Mouse (Mus musculus): ENCODE results near the gene Sash1. TPM values are rescaled to one million over a fixed set of nuclear protein-coding genes. Genes with fewer than 3 reads are reported as not detected.

Gene Sash1
- polyA plus RNA-seq, 1 experiment, result 1.9 TPM

GRCm38 (mm10) chr10:8912706-8913275 is 26.9 kb upstream of the Sash1 start:
- no peak for TF ChIP-seq CTCF (IDR thresholded peaks at IDR 0.05; ENCODE audit: control insufficient read depth, insufficient read depth, insufficient read length)
- no peak for TF ChIP-seq USF1 (IDR thresholded peaks at IDR 0.05; ENCODE audit: low read depth)
- TF ChIP-seq MYOG (IDR thresholded peaks at IDR 0.05; ENCODE audit: control insufficient read depth, extremely low read depth, insufficient read length), result no peak
- TF ChIP-seq CEBPB (IDR thresholded peaks at IDR 0.05; ENCODE audit: low read depth), result no peak
- TF ChIP-seq FOSL1 (IDR thresholded peaks at IDR 0.05; ENCODE audit: insufficient read depth, low read length, poor library complexity, severe bottlenecking), result no peak
- TF ChIP-seq MAX (IDR thresholded peaks at IDR 0.05), result no peak
- no peak for TF ChIP-seq MYOD1 (IDR thresholded peaks at IDR 0.05; ENCODE audit: control insufficient read depth, insufficient read length, low read depth)
- H3ac ChIP-seq (ENCODE audit: control insufficient read depth, insufficient read length, low read depth), result no peak overlapping the region
- H3K27me3 ChIP-seq (ENCODE audit: control insufficient read depth, insufficient read depth, insufficient read length), result no peaks in the 10 kb centered on the region
- no peaks in the 10 kb centered on the region for H3K79me3 ChIP-seq (ENCODE audit: low read depth)
- no peak overlapping the region for H3K4me3 ChIP-seq (ENCODE audit: insufficient read depth, poor library complexity, severe bottlenecking)
- no peaks in the 10 kb centered on the region for H3K79me2 ChIP-seq (ENCODE audit: control insufficient read depth, insufficient read depth)
- H3K36me3 ChIP-seq (ENCODE audit: control insufficient read depth, insufficient read depth), result no peaks in the 10 kb centered on the region

DNA sequence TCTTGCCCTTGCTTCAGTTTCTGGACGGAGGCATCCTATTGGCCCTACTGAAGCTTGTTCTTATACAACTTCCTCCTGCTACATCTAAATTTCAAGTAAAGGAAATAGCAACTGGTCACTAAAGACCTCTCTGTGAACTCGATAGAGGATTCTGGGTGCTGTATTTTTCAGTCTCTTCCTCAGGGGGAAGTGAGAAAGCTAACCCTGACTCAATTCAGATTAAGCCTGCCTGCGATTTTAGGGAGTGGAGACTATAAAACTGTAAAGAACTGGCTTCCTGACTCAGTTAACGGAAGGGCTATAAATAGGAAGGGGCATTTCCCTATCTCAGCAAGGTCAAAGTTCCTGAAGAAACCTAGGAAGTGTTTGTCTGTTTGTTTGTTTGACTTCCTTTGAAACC is 26.3 kb upstream of the Sash1 start:
- H3ac ChIP-seq (ENCODE audit: control insufficient read depth, insufficient read length, low read depth), result no peak overlapping the region
- H3K79me2 ChIP-seq (ENCODE audit: control insufficient read depth, insufficient read depth), result no peaks in the 10 kb centered on the region
- no peaks in the 10 kb centered on the region for H3K79me3 ChIP-seq (ENCODE audit: low read depth)
- no peak overlapping the region for H3K4me3 ChIP-seq (ENCODE audit: insufficient read depth, poor library complexity, severe bottlenecking)
- H3K27me3 ChIP-seq (ENCODE audit: control insufficient read depth, insufficient read depth, insufficient read length), result no peaks in the 10 kb centered on the region
- TF ChIP-seq FOSL1 (IDR thresholded peaks at IDR 0.05; ENCODE audit: insufficient read depth, low read length, poor library complexity, severe bottlenecking), result no peak
- no peak for TF ChIP-seq USF1 (IDR thresholded peaks at IDR 0.05; ENCODE audit: low read depth)
- no peak for TF ChIP-seq CTCF (IDR thresholded peaks at IDR 0.05; ENCODE audit: control insufficient read depth, insufficient read depth, insufficient read length)
- TF ChIP-seq CEBPB (IDR thresholded peaks at IDR 0.05; ENCODE audit: low read depth), result no peak
- no peak for TF ChIP-seq MYOD1 (IDR thresholded peaks at IDR 0.05; ENCODE audit: control insufficient read depth, insufficient read length, low read depth)
- no peak for TF ChIP-seq MAX (IDR thresholded peaks at IDR 0.05)
- no peak for TF ChIP-seq MYOG (IDR thresholded peaks at IDR 0.05; ENCODE audit: control insufficient read depth, extremely low read depth, insufficient read length)
- H3K36me3 ChIP-seq (ENCODE audit: control insufficient read depth, insufficient read depth), result no peaks in the 10 kb centered on the region

DNA sequence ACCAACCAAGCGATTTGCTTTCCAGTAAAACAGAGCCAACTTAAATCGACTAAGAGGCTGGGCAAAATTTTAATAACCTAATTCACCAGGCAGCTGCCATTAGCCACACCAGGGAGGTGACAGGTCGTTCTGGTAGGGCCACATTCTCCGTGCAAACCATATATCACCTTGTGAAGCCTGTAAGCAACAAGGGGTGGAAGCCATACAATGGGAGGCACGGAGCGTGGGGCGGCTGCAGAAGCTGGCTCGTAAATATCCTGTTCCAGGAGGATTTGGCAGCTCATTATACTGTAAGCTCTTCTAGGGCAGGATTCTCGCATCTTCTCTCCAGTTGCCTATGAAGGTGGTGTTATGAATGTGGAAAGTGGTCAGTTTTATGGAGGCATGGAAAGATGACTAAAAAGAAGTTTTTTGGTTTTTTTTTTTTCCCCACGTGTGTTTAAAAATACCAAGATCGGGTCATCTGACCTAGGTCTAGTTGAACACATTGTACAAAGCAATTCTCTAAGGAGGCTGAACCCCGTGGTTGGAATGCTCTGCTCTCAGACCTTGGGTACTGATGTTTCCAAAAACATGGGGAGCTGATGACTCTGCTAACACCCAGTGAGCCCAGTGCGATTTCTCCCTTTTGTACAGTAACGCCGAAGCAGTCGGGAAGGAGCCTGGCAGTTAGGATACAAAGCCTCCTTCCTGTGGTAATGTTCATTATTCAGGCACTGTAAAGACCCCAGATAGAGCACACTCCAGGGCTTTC is 24.5 kb upstream of the Sash1 start:
- Histone ChIP-seq H3ac (ENCODE audit: control insufficient read depth, insufficient read length, low read depth) (no peak overlapping the region), H3K79me3 (ENCODE audit: low read depth) (no peaks in the 10 kb centered on the region)

GRCm38 (mm10) chr10:8903086-8903485 is 17.2 kb upstream of the Sash1 start:
- Histone ChIP-seq H3K36me3 (ENCODE audit: control insufficient read depth, insufficient read depth) (no peaks in the 10 kb centered on the region), H3K79me3 (ENCODE audit: low read depth) (no peaks in the 10 kb centered on the region), H3K27me3 (ENCODE audit: control insufficient read depth, insufficient read depth, insufficient read length) (no peaks in the 10 kb centered on the region), H3ac (ENCODE audit: control insufficient read depth, insufficient read length, low read depth) (no peak overlapping the region), H3K79me2 (ENCODE audit: control insufficient read depth, insufficient read depth) (no peaks in the 10 kb centered on the region), H3K4me3 (ENCODE audit: insufficient read depth, poor library complexity, severe bottlenecking) (no peak overlapping the region)
- peak; percentile 36 for TF ChIP-seq CEBPB (IDR thresholded peaks at IDR 0.05; ENCODE audit: low read depth)
- TF ChIP-seq USF1 (IDR thresholded peaks at IDR 0.05; ENCODE audit: low read depth), result no peak

More for the DNA sequence above, 24.5 kb upstream of the Sash1 start:
- TF ChIP-seq MYOG (IDR thresholded peaks at IDR 0.05; ENCODE audit: control insufficient read depth, extremely low read depth, insufficient read length) (no peak), CTCF (IDR thresholded peaks at IDR 0.05; ENCODE audit: control insufficient read depth, insufficient read depth, insufficient read length) (no peak), MYOD1 (IDR thresholded peaks at IDR 0.05; ENCODE audit: control insufficient read depth, insufficient read length, low read depth) (no peak), USF1 (IDR thresholded peaks at IDR 0.05; ENCODE audit: low read depth) (no peak), FOSL1 (IDR thresholded peaks at IDR 0.05; ENCODE audit: insufficient read depth, low read length, poor library complexity, severe bottlenecking) (no peak), MAX (IDR thresholded peaks at IDR 0.05) (no peak), CEBPB (IDR thresholded peaks at IDR 0.05; ENCODE audit: low read depth) (no peak)
- Histone ChIP-seq H3K27me3 (ENCODE audit: control insufficient read depth, insufficient read depth, insufficient read length) (no peaks in the 10 kb centered on the region), H3K79me2 (ENCODE audit: control insufficient read depth, insufficient read depth) (no peaks in the 10 kb centered on the region), H3K4me3 (ENCODE audit: insufficient read depth, poor library complexity, severe bottlenecking) (no peak overlapping the region), H3K36me3 (ENCODE audit: control insufficient read depth, insufficient read depth) (no peaks in the 10 kb centered on the region)

DNA sequence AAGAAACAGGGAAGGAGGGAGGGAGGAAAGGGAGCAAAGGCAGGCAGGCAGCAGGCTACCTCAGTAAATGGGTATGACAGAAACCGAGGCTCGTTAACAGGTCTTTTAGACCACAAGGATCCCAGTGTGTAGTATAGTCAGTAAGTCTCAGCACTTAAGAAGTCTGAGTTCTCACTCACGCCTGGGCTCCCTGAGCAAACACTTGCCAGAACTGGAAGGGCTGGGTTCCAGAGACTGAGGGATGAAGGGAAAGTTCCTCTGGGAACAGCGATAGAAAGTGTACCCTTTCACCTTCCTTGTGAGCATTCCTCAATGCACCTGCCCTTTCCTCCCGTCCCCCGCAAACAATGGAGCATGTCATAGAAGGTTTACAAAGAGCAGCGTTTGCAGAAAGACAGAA is 16.5 kb upstream of the Sash1 start:
- no peaks in the 10 kb centered on the region for H3K79me3 ChIP-seq (ENCODE audit: low read depth)
- no peaks in the 10 kb centered on the region for H3K27me3 ChIP-seq (ENCODE audit: control insufficient read depth, insufficient read depth, insufficient read length)
- no peaks in the 10 kb centered on the region for H3K36me3 ChIP-seq (ENCODE audit: control insufficient read depth, insufficient read depth)
- H3K79me2 ChIP-seq (ENCODE audit: control insufficient read depth, insufficient read depth), result no peaks in the 10 kb centered on the region
- no peak overlapping the region for H3K4me3 ChIP-seq (ENCODE audit: insufficient read depth, poor library complexity, severe bottlenecking)
- no peak overlapping the region for H3ac ChIP-seq (ENCODE audit: control insufficient read depth, insufficient read length, low read depth)
- TF ChIP-seq MYOD1 (IDR thresholded peaks at IDR 0.05; ENCODE audit: control insufficient read depth, insufficient read length, low read depth) (no peak), CTCF (IDR thresholded peaks at IDR 0.05; ENCODE audit: control insufficient read depth, insufficient read depth, insufficient read length) (no peak), USF1 (IDR thresholded peaks at IDR 0.05; ENCODE audit: low read depth) (no peak), MYOG (IDR thresholded peaks at IDR 0.05; ENCODE audit: control insufficient read depth, extremely low read depth, insufficient read length) (no peak), CEBPB (IDR thresholded peaks at IDR 0.05; ENCODE audit: low read depth) (no peak), FOSL1 (IDR thresholded peaks at IDR 0.05; ENCODE audit: insufficient read depth, low read length, poor library complexity, severe bottlenecking) (no peak), MAX (IDR thresholded peaks at IDR 0.05) (no peak)

Data from C2C12 (cell line).